Mouse (Mus musculus): ENCODE data around the gene Nlgn1. TPM values are rescaled to one million over a fixed set of nuclear protein-coding genes. Genes with fewer than 3 reads are reported as not detected.
"Not testable (repeated sequence)": the region's sequence is repeated elsewhere in the genome, so short reads cannot be mapped to it uniquely, and the experiment has no call there.

Gene Nlgn1
- polyA plus RNA-seq, 1 experiment from 2014 or later, result 0.28 TPM

- Histone ChIP-seq H3K9me3 (no peaks in the 10 kb centered on the region), H3K36me3 (no peaks in the 10 kb centered on the region), H3K27me3 (ENCODE audit: insufficient read depth, poor library complexity, severe bottlenecking) (no peaks in the 10 kb centered on the region), H3K4me3 (no peak overlapping the region), H3K27ac (no peak overlapping the region), H3K4me1 (no peaks in the 10 kb centered on the region)
- 88% methylated on average over 2 of the region's 2 CpGs for WGBS
- no peak for DNase-seq (ENCODE audit: low spot score)
Measured at GRCm38 (mm10) chr3:25629198-25629597, 703.1 kb downstream of the Nlgn1 start.

- Histone ChIP-seq H3K27ac (no peak overlapping the region), H3K9me3 (no peaks in the 10 kb centered on the region), H3K36me3 (no peaks in the 10 kb centered on the region), H3K4me1 (no peaks in the 10 kb centered on the region), H3K27me3 (ENCODE audit: insufficient read depth, poor library complexity, severe bottlenecking) (no peaks in the 10 kb centered on the region), H3K4me3 (no peak overlapping the region)
- DNase-seq (ENCODE audit: low spot score), result no peak
- 45% methylated on average over 1 of the region's 1 CpGs for WGBS
Measured at GRCm38 (mm10) chr3:25606597-25606996, 725.7 kb downstream of the Nlgn1 start.

- Histone ChIP-seq H3K27me3 (ENCODE audit: insufficient read depth, poor library complexity, severe bottlenecking) (no peaks in the 10 kb centered on the region), H3K27ac (no peak overlapping the region), H3K4me3 (no peak overlapping the region), H3K9me3 (no peaks in the 10 kb centered on the region), H3K4me1 (no peaks in the 10 kb centered on the region), H3K36me3 (no peaks in the 10 kb centered on the region)
- DNase-seq (ENCODE audit: low spot score), result no peak
- WGBS, result 82% methylated on average over 5 of the region's 5 CpGs
Measured at GRCm38 (mm10) chr3:25597513-25597912, 734.7 kb downstream of the Nlgn1 start.

GRCm38 (mm10) chr3:25575526-25575925 is 756.7 kb downstream of the Nlgn1 start:
- Histone ChIP-seq H3K4me1 (no peaks in the 10 kb centered on the region), H3K36me3 (no peaks in the 10 kb centered on the region), H3K27ac (no peak overlapping the region), H3K4me3 (no peak overlapping the region), H3K27me3 (ENCODE audit: insufficient read depth, poor library complexity, severe bottlenecking) (no peaks in the 10 kb centered on the region), H3K9me3 (no peaks in the 10 kb centered on the region)
- 65% methylated on average over 5 of the region's 5 CpGs for WGBS
- no peak for DNase-seq (ENCODE audit: low spot score)

GRCm38 (mm10) chr3:25574840-25575239 is 757.4 kb downstream of the Nlgn1 start:
- 84% methylated on average over 3 of the region's 3 CpGs for WGBS
- no peak overlapping the region for H3K4me3 ChIP-seq
- no peaks in the 10 kb centered on the region for H3K9me3 ChIP-seq
- H3K36me3 ChIP-seq, result no peaks in the 10 kb centered on the region
- no peak for DNase-seq (ENCODE audit: low spot score)
- no peak overlapping the region for H3K27ac ChIP-seq
- H3K27me3 ChIP-seq (ENCODE audit: insufficient read depth, poor library complexity, severe bottlenecking), result no peaks in the 10 kb centered on the region
- no peaks in the 10 kb centered on the region for H3K4me1 ChIP-seq

GRCm38 (mm10) chr3:25558513-25558912 is 773.7 kb downstream of the Nlgn1 start:
- not testable (repeated sequence) for H3K27ac ChIP-seq; H3K9me3 ChIP-seq; H3K4me1 ChIP-seq; H3K27me3 ChIP-seq (ENCODE audit: insufficient read depth, poor library complexity, severe bottlenecking); H3K4me3 ChIP-seq; DNase-seq (ENCODE audit: low spot score); H3K36me3 ChIP-seq
- 90% methylated on average over 1 of the region's 1 CpGs for WGBS

- H3K4me1 ChIP-seq; H3K27ac ChIP-seq; H3K4me3 ChIP-seq; DNase-seq (ENCODE audit: low spot score); H3K36me3 ChIP-seq; H3K9me3 ChIP-seq; H3K27me3 ChIP-seq (ENCODE audit: insufficient read depth, poor library complexity, severe bottlenecking): not testable (repeated sequence)
- WGBS, result 91% methylated on average over 6 of the region's 7 CpGs
Measured at GRCm38 (mm10) chr3:25549097-25549496, 783.2 kb downstream of the Nlgn1 start.

GRCm38 (mm10) chr3:25524236-25524635 is 808.0 kb downstream of the Nlgn1 start:
- H3K36me3 ChIP-seq; H3K9me3 ChIP-seq; DNase-seq (ENCODE audit: low spot score); H3K27ac ChIP-seq; H3K4me3 ChIP-seq; H3K27me3 ChIP-seq (ENCODE audit: insufficient read depth, poor library complexity, severe bottlenecking); H3K4me1 ChIP-seq: not testable (repeated sequence)
- 67% methylated on average over 3 of the region's 3 CpGs for WGBS

GRCm38 (mm10) chr3:25463051-25463450 is 869.2 kb downstream of the Nlgn1 start:
- Histone ChIP-seq H3K27ac (no peak overlapping the region), H3K36me3 (no peaks in the 10 kb centered on the region), H3K9me3 (no peaks in the 10 kb centered on the region), H3K27me3 (ENCODE audit: insufficient read depth, poor library complexity, severe bottlenecking) (no peaks in the 10 kb centered on the region), H3K4me1 (no peaks in the 10 kb centered on the region), H3K4me3 (no peak overlapping the region)
- no peak for DNase-seq (ENCODE audit: low spot score)
- 73% methylated on average over 2 of the region's 2 CpGs for WGBS

GRCm38 (mm10) chr3:25456250-25456860 is 875.9 kb downstream of the Nlgn1 start:
- Histone ChIP-seq H3K4me1 (no peaks in the 10 kb centered on the region), H3K4me3 (no peak overlapping the region), H3K27ac (no peak overlapping the region), H3K9me3 (no peaks in the 10 kb centered on the region), H3K27me3 (ENCODE audit: insufficient read depth, poor library complexity, severe bottlenecking) (no peaks in the 10 kb centered on the region), H3K36me3 (no peaks in the 10 kb centered on the region)
- no peak for DNase-seq (ENCODE audit: low spot score)
- WGBS, result 82% methylated on average over 8 of the region's 8 CpGs

GRCm38 (mm10) chr3:25452314-25452713 is 879.9 kb downstream of the Nlgn1 start:
- 35% methylated on average over 1 of the region's 1 CpGs for WGBS
- Histone ChIP-seq H3K4me1 (no peaks in the 10 kb centered on the region), H3K27me3 (ENCODE audit: insufficient read depth, poor library complexity, severe bottlenecking) (no peaks in the 10 kb centered on the region), H3K27ac (no peak overlapping the region), H3K36me3 (no peaks in the 10 kb centered on the region), H3K9me3 (no peaks in the 10 kb centered on the region), H3K4me3 (no peak overlapping the region)
- DNase-seq (ENCODE audit: low spot score), result no peak

- Histone ChIP-seq H3K36me3 (no peaks in the 10 kb centered on the region), H3K9me3 (no peaks in the 10 kb centered on the region), H3K27me3 (ENCODE audit: insufficient read depth, poor library complexity, severe bottlenecking) (no peaks in the 10 kb centered on the region), H3K4me1 (no peaks in the 10 kb centered on the region), H3K4me3 (no peak overlapping the region), H3K27ac (no peak overlapping the region)
- 58% methylated on average over 6 of the region's 6 CpGs for WGBS
- no peak for DNase-seq (ENCODE audit: low spot score)
Measured at GRCm38 (mm10) chr3:25450471-25450870, 881.8 kb downstream of the Nlgn1 start.

- no peak for DNase-seq (ENCODE audit: low spot score)
- no peaks in the 10 kb centered on the region for H3K27me3 ChIP-seq (ENCODE audit: insufficient read depth, poor library complexity, severe bottlenecking)
- H3K4me1 ChIP-seq, result no peaks in the 10 kb centered on the region
- 80% methylated on average over 4 of the region's 4 CpGs for WGBS
- H3K36me3 ChIP-seq, result no peaks in the 10 kb centered on the region
- H3K9me3 ChIP-seq, result no peaks in the 10 kb centered on the region
- no peak overlapping the region for H3K27ac ChIP-seq
- no peak overlapping the region for H3K4me3 ChIP-seq
Measured at GRCm38 (mm10) chr3:25449356-25449755, 882.9 kb downstream of the Nlgn1 start.

GRCm38 (mm10) chr3:25447181-25447580 is 885.1 kb downstream of the Nlgn1 start:
- H3K4me1 ChIP-seq, result no peaks in the 10 kb centered on the region
- WGBS, result 67% methylated on average over 1 of the region's 1 CpGs
- H3K27me3 ChIP-seq (ENCODE audit: insufficient read depth, poor library complexity, severe bottlenecking), result no peaks in the 10 kb centered on the region
- no peaks in the 10 kb centered on the region for H3K9me3 ChIP-seq
- H3K4me3 ChIP-seq, result no peak overlapping the region
- H3K27ac ChIP-seq, result no peak overlapping the region
- no peak for DNase-seq (ENCODE audit: low spot score)
- no peaks in the 10 kb centered on the region for H3K36me3 ChIP-seq

Measured in heart, embryonic 10.5 days (tissue).